Mouse (Mus musculus): ENCODE measurements around the gene Galns. TPM values are rescaled to one million over a fixed set of nuclear protein-coding genes. Genes with fewer than 3 reads are reported as not detected.

Galns gene
- polyA plus RNA-seq, 1 experiment from 2014 or later = 8.2 TPM

GRCm38 (mm10) chr8:122546811-122547453 is 64.3 kb downstream of the Galns start:
- TF ChIP-seq CTCF (IDR thresholded peaks at IDR 0.05; ENCODE audit: low read depth) (no peak), EP300 (optimal IDR thresholded peaks at IDR 0.05) (no peak)
- no peak for DNase-seq (ENCODE audit: low spot score)
- Histone ChIP-seq H3K27ac (replicated peaks) (no peak overlapping the region), H3K9ac (ENCODE audit: low read length) (peak overlapping the region; percentile 41; the same call in 1 of the 2 replicates), H3K9me3 (ENCODE audit: control insufficient read depth, low read length) (no peaks in the 10 kb centered on the region), H3K4me1 (replicated peaks; ENCODE audit: control insufficient read depth, insufficient read depth) (peaks cover 6% of the 10 kb centered on the region; the same call in 1 of the 2 replicates), H3K36me3 (ENCODE audit: control insufficient read depth, insufficient read depth, low read length) (no peaks in the 10 kb centered on the region), H3K4me2 (replicated peaks; ENCODE audit: low read depth) (peak overlapping the region; percentile 8; the same call in 1 of the 2 replicates), H3K4me3 (ENCODE audit: low read depth, low read length) (no peak overlapping the region), H3K27me3 (ENCODE audit: control insufficient read depth, insufficient read depth, low read length) (no peaks in the 10 kb centered on the region)
- 66% methylated on average over 24 of the region's 24 CpGs for WGBS
- ATAC-seq (ENCODE audit: low FRiP score, low TSS enrichment) = no peak

GRCm38 (mm10) chr8:122546066-122546755 is 65.1 kb downstream of the Galns start:
- Histone ChIP-seq H3K4me1 (replicated peaks; ENCODE audit: control insufficient read depth, insufficient read depth) (peaks cover 6% of the 10 kb centered on the region; the same call in 1 of the 2 replicates), H3K27me3 (ENCODE audit: control insufficient read depth, insufficient read depth, low read length) (no peaks in the 10 kb centered on the region), H3K36me3 (ENCODE audit: control insufficient read depth, insufficient read depth, low read length) (no peaks in the 10 kb centered on the region), H3K9me3 (ENCODE audit: control insufficient read depth, low read length) (no peaks in the 10 kb centered on the region), H3K9ac (ENCODE audit: low read length) (peak overlapping the region; percentile 41; the same call in 1 of the 2 replicates), H3K4me2 (replicated peaks; ENCODE audit: low read depth) (no peak overlapping the region), H3K4me3 (ENCODE audit: low read depth, low read length) (no peak overlapping the region), H3K27ac (replicated peaks) (no peak overlapping the region)
- 82% methylated on average over 6 of the region's 7 CpGs for WGBS
- TF ChIP-seq EP300 (optimal IDR thresholded peaks at IDR 0.05) (no peak), CTCF (IDR thresholded peaks at IDR 0.05; ENCODE audit: low read depth) (no peak)
- DNase-seq (ENCODE audit: low spot score) (no peak), ATAC-seq (ENCODE audit: low FRiP score, low TSS enrichment) (no peak)

GRCm38 (mm10) chr8:122544138-122544537 is 67.1 kb downstream of the Galns start:
- DNase-seq (ENCODE audit: low spot score) = no peak
- H3K9ac ChIP-seq (ENCODE audit: low read length) = no peak overlapping the region
- no peaks in the 10 kb centered on the region for H3K27me3 ChIP-seq (ENCODE audit: control insufficient read depth, insufficient read depth, low read length)
- no peak overlapping the region for H3K4me2 ChIP-seq (replicated peaks; ENCODE audit: low read depth)
- H3K4me1 ChIP-seq (replicated peaks; ENCODE audit: control insufficient read depth, insufficient read depth) = peaks cover 8% of the 10 kb centered on the region; the same call in 1 of the 2 replicates
- no peak overlapping the region for H3K27ac ChIP-seq (replicated peaks)
- WGBS = 90% methylated on average over 8 of the region's 8 CpGs
- no peak overlapping the region for H3K4me3 ChIP-seq (ENCODE audit: low read depth, low read length)
- TF ChIP-seq CTCF (IDR thresholded peaks at IDR 0.05; ENCODE audit: low read depth) = no peak
- TF ChIP-seq EP300 (optimal IDR thresholded peaks at IDR 0.05) = no peak
- ATAC-seq (ENCODE audit: low FRiP score, low TSS enrichment) = no peak
- H3K9me3 ChIP-seq (ENCODE audit: control insufficient read depth, low read length) = no peaks in the 10 kb centered on the region
- no peaks in the 10 kb centered on the region for H3K36me3 ChIP-seq (ENCODE audit: control insufficient read depth, insufficient read depth, low read length)

- 0 out of 2 replicates have a peak overlapping the region, but pooled peaks have one; percentile 82 for H3K27ac ChIP-seq (replicated peaks)
- no peaks in the 10 kb centered on the region for H3K9me3 ChIP-seq (ENCODE audit: control insufficient read depth, low read length)
- no peak overlapping the region for H3K9ac ChIP-seq (ENCODE audit: low read length)
- TF ChIP-seq EP300 (optimal IDR thresholded peaks at IDR 0.05) (no peak), CTCF (IDR thresholded peaks at IDR 0.05; ENCODE audit: low read depth) (no peak)
- no peaks in the 10 kb centered on the region for H3K27me3 ChIP-seq (ENCODE audit: control insufficient read depth, insufficient read depth, low read length)
- DNase-seq (ENCODE audit: low spot score) = no peak
- no peaks in the 10 kb centered on the region for H3K36me3 ChIP-seq (ENCODE audit: control insufficient read depth, insufficient read depth, low read length)
- H3K4me1 ChIP-seq (replicated peaks; ENCODE audit: control insufficient read depth, insufficient read depth) = peaks cover 6% of the 10 kb centered on the region
- no peak for ATAC-seq (ENCODE audit: low FRiP score, low TSS enrichment)
- WGBS = 91% methylated on average over 9 of the region's 9 CpGs
- no peak overlapping the region for H3K4me3 ChIP-seq (ENCODE audit: low read depth, low read length)
- H3K4me2 ChIP-seq (replicated peaks; ENCODE audit: low read depth) = no peak overlapping the region
Observed at GRCm38 (mm10) chr8:122538310-122539076, 72.8 kb downstream of the Galns start.

- no peak overlapping the region for H3K9ac ChIP-seq (ENCODE audit: low read length)
- WGBS = 62% methylated on average over 2 of the region's 2 CpGs
- H3K4me3 ChIP-seq (ENCODE audit: low read depth, low read length) = no peak overlapping the region
- no peaks in the 10 kb centered on the region for H3K27me3 ChIP-seq (ENCODE audit: control insufficient read depth, insufficient read depth, low read length)
- no peaks in the 10 kb centered on the region for H3K36me3 ChIP-seq (ENCODE audit: control insufficient read depth, insufficient read depth, low read length)
- ATAC-seq (ENCODE audit: low FRiP score, low TSS enrichment) = no peak
- TF ChIP-seq CTCF (IDR thresholded peaks at IDR 0.05; ENCODE audit: low read depth) (no peak), EP300 (optimal IDR thresholded peaks at IDR 0.05) (no peak)
- no peak overlapping the region for H3K4me2 ChIP-seq (replicated peaks; ENCODE audit: low read depth)
- no peaks in the 10 kb centered on the region for H3K9me3 ChIP-seq (ENCODE audit: control insufficient read depth, low read length)
- H3K4me1 ChIP-seq (replicated peaks; ENCODE audit: control insufficient read depth, insufficient read depth) = peaks cover 6% of the 10 kb centered on the region
- DNase-seq (ENCODE audit: low spot score) = no peak
- peak overlapping the region; percentile 82 for H3K27ac ChIP-seq (replicated peaks)
Observed at GRCm38 (mm10) chr8:122537812-122538211, 73.5 kb downstream of the Galns start.
